Mouse (Mus musculus) large intestine, adult 2 months (tissue): ENCODE results near the gene Zfp523. TPM values are rescaled to one million over a fixed set of nuclear protein-coding genes. Genes with fewer than 3 reads are reported as not detected.

Experiments
- DNase-seq: peaks from one replicate; pipeline ENCODE4 v3.0.0-alpha.2; 2012; ENCODE audit warnings: low read depth, low spot score
- WGBS: fragments of 180-500 bp; shearing (Covaris S2); methylation state at CpG from one replicate; pipeline ENCODE4 v1.1.7; 2018; 5-methylcytosine and 5-hydroxymethylcytosine counted together
- polyA plus RNA-seq: library from polyadenylated mRNA; depleted of rRNA; stranded (reverse); fragments of >200 nt; gene quantifications from 2 replicates; pipeline ENCODE4 v1.2.3, GENCODE M21; 2012; rRNA removed

Gene Zfp523
- polyA plus RNA-seq, 1 experiment, result 21.2 TPM

DNA sequence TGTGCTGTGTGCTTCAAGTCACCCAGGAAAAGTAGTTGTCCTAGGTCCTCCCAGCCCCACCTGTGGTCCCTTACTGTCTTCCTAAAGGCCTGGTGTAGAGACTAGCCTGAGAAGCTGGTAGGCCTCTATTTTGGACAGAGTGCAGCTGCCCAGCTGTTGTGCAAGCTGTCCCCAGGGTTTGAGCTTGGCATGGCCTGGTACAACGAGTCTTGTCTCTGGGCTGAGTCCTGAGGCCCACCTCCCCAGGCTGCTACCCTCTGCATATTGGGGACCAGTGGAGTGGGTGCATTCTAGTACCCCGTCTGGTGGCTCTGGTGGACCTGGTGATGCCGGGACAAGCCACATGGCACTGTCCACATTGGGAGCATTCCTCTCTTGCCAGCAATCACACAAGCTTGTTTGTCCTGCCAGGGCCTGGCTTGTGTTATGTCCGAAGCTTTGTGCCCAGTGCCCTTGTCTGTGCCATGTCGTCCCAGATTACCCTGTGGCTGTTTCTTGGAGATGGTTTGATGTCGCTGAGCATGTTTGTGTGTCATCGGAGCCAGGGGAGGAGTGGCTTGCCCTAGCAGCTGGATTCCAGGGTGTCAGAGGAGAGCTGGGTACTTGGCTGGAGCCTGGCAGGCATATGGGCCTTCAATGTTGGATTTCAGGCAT is 59.2 kb downstream of the Zfp523 start:
- 39% methylated on average over 7 of the region's 7 CpGs for WGBS

DNA sequence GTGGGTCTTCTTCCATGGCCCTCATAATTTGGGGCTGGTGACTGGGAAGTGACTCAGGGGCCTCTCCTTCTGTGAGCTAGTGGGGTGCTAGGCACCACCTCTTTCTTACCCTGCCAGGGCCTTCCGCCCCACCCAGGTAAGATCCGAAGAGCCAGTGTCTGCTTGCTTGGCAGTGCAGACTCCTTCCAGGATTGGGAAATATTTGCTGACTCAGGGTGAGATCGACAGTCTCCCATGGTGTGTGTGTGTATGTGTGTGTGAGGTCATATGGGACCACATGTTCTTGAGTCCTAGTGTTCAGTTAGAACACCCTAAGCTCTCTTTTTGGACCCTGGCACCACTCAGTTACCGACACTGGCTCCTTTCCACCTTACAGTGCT is 59.7 kb downstream of the Zfp523 start:
- WGBS, result 44% methylated on average over 4 of the region's 4 CpGs
- DNase-seq, result no peak

More for the DNA sequence above, 59.2 kb downstream of the Zfp523 start:
- DNase-seq, result no peak

DNA sequence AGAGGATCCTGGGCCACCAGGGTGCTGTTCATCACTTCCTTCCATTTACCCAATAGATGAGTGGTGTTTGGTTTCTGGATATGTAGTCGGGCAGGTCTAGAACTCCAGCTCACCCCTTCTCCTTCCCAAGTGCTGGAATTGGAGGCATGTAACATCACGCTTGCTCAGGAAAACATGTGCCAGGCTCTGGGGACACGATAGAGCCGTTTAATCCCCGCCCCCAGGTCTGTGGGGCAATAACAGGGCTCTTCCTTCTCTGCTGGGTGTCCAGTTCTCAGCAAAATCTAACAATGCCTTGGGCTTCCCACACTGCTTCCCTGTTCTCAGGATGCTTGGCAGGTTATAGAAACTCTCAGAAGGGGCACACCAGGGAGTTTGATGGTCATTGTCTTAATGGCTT is 60.4 kb downstream of the Zfp523 start:
- DNase-seq, result no peak

DNA sequence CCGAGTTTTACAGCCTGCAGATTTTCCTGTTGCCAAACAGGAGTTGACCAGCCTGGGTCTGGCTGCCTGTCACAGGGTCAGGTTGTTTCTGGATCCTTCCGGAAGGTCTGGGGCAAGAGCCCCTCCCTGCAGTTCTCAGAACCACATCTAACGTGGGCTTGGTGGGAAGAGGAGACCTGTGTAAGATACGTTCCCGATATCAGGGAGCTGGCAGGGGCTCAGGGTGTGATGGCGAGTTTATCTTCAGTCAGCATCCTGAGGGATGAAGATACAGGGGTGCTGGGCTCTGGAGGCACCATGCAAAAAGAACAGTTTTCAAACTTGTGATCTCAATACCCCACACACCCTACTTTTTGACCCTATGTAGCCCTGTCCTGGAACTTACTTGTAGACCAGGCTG is 60.9 kb downstream of the Zfp523 start:
- DNase-seq, result no peak
- WGBS, result 79% methylated on average over 6 of the region's 6 CpGs

More for the DNA sequence above, 60.4 kb downstream of the Zfp523 start:
- whole genome bisulfite sequencing, result 55% methylated on average over 5 of the region's 5 CpGs

DNA sequence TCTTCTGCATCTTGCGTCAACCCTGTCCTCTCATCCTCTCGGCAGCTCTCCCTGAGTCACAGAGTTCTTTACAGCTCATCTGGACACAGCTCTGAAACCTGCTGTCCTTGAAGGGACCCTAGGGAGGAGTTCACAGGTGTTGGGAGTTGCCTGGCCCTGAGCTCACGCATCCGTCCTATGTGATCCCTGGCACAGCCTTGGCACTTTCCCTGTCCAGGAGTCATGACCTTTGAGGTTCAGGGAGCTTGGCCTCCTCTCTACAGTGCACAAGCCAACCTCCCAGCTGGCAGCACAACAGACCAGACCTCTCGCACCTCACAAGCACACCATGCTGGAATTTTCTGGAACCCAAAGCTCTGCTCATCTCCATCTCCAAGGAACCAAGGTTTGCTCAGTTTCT is 63.9 kb downstream of the Zfp523 start:
- DNase-seq, result no peak
- WGBS, result 86% methylated on average over 5 of the region's 5 CpGs

DNA sequence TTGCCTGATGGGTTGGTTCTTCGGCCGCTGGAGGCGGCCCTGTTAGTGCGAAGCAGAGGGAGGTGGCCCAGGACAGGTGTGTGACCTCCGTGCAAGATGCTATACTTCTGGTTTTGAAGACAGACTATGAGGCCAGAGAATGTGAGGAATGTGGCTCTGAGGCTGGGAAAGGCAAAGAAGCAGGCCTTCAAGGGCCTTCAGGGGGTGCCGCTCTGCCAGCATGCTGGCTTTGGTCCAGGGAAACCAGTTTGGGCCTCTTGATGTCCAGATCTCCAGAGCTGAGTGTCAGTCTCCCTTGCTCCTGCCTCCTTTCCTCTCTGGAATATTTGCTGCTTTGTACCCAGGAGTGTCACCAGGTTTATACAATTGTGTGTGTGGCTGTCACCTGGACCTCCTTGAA is 65.4 kb downstream of the Zfp523 start:
- DNase-seq, result no peak
- WGBS, result 82% methylated on average over 6 of the region's 6 CpGs

DNA sequence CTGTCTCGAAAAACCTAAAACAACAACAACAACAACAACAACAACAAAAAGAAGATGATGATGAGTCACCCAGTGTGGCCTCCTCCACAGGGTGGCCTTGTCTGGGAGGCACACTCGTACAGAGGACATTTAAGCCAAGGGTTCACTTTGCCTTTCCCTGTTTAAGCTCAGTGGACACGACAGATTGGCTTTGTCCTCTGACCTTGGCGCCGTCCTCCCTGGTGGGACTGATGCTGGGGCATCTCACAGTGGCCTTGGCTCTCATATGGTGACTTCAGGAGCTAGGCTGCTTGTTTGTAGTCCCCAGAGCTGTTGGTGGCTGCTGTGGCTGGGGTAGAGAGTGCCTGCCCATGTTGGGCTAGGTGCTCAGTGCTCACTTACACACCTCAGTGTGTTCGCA is 67.3 kb downstream of the Zfp523 start:
- 81% methylated on average over 6 of the region's 6 CpGs for WGBS
- DNase-seq, result no peak

DNA sequence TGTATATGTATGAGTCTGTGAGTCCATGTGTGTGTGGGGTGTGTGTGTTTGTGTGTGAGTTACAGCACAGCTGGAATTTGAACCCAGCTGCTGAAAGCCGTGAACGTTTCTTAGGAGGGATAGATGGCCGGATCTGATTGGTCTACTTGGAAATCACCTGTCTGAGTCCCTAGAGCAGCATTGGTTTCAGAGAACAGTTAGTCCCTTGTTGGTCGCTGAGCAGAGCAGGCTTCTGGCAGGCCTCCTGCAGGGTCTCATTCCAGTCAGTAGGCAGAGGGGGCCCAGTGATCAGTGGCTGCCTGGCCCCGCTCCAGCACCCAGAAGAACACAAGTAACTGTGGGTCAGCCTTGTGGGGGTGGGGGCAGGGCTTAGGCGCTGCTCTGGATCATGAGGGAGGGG is 67.8 kb downstream of the Zfp523 start:
- WGBS, result 51% methylated on average over 6 of the region's 6 CpGs
- no peak for DNase-seq

DNA sequence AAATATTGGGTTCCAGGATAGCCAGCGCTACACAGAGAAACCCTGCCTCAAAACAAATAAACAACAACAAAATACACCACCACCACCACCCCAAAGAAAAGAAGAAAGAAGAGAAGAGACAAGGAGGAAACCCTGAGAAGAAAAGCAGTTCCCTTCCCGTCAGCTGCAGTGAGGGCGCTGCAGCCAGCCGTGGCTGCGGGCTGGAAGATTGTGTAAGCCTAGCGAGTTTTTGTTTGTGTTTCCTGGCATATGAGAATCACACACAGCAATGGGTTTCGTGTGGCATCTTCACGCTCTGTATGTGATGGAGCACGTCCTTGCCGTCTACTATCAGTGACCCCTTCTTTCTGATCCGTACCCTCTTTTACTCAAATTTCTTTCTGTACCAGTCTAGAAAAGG is 69.7 kb downstream of the Zfp523 start:
- WGBS, result 69% methylated on average over 11 of the region's 11 CpGs
- no peak for DNase-seq

DNA sequence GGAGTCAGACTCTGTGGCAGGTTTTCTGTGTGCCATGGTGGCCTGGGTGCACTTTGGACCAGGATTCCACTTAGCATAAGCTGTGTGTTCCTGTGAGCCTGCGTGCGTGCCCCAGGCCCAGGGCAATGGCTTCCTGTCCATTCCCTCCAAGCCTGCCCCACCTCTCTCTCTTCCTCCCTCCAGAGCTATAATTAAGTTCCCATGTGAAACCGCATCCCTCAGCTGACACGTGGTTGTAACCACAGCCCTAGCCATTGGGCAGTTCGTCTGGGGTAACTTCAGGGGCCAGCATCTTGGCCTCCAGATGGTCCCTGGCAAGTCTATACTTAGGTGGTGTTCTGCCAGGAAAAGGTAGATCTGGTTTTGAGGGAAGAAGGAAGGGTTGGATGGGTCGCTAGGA is 70.7 kb downstream of the Zfp523 start:
- DNase-seq, result no peak
- 50% methylated on average over 6 of the region's 6 CpGs for WGBS

DNA sequence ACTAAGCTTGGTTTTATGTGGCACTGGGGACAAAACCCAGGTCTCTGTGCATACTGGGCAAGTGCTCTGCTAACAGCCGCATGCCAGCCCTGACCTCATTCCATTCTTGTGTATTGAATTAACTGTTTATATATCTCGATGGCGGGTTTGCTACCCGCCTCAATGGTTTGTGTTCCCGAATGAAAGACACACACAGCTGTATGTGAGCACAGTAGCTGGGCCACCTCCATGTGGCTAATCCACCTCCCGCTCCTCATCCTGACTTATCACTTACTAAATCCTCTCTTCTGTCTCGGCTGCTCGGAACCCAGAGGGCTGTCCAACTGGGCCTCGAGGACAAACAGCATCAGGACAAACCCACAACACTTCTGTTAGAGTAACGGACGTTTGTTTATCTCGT is 72.1 kb downstream of the Zfp523 start:
- DNase-seq, result no peak
- WGBS, result 65% methylated on average over 12 of the region's 12 CpGs

DNA sequence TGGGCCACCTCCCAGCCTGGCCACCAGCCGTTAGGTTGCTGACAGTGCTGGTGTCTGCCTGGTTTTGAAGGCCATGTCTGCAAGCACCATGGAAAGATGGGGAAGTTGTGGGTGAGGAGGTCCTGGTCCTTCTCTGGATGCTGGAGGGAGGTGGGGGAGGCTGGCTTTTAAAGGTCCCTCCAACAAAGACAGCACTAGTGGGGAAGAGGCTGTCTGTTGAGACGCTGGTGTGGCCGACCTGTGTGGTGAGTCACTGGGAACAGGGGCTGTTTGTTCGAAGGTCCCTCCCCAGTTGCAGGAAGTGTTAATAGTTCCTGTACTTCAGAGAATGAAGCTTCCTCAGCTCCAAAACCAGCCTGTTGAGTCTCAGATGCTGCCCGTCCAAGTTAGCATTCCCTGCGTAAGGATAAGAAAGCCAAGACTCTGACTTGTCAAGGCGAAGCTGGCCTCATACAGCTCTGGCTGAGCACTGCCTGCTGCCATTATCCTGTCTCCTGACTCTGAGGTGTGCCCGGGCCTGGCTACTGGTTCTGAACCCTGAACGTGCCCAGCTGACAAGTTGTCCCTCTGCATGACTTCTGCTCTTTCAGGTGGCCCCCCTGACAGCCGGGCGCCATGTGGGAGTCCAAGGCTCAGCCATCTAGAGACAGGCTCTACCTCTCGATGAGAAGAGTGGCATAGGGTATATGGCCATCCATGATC is 74.8 kb downstream of the Zfp523 start:
- DNase-seq, result no peak
- WGBS, result 64% methylated on average over 12 of the region's 12 CpGs

DNA sequence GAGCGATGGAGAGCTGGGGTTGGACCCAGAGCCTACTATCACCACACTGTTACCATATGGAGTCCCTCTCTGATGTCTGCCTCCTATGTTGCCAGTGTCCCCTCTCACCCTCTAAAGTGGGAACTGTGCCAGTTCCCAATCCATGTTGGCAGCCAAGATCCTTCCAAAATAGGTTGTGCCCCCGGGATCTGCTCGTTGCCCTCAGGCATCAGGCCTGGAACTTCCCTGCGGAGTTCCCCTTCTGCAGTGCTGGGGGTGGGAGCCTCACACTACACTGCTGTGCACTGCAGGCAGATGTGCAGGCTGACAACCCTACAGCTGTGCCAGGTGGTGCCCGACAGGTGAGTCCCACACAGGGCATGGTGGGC is 75.3 kb downstream of the Zfp523 start:
- 65% methylated on average over 5 of the region's 5 CpGs for WGBS
- DNase-seq, result no peak

DNA sequence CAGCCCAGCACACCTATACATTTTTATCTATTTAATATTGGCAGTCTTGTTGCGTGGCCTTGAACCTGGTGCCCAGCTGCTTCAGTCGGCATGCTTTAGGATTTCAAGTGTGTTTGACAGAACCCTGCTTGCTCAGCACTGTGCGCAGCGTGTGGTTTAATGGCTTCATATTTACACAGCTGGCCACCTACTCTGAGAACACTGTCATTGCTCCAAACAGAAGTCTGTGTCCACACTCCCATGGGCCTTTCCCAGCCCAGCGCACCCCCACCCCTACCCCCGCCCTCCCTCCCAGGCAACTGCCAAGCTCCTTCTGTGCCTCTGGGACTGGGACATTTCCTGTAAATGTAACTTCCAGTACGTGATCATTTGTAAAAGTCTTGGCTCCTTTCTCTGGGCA is 76.3 kb downstream of the Zfp523 start:
- DNase-seq, result no peak
- 17% methylated on average over 7 of the region's 7 CpGs for WGBS

DNA sequence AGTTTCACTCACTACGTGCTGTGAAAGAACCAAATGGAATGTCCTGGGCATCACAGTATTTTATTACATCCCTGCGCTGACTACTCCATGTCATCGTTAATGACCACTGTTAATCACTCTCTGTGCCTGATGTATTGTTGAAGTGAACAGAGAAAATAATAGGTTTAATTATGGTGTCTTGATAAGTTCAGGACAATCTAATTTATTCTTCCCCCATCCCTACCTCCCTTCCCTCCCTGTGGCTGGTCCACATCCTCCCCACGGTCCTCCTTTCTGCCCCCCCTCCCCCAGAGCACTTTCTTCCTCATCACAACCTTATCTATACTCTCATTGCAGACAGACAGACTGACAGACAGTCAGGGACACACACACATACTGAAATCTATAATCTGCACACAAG is 77.9 kb downstream of the Zfp523 start:
- DNase-seq, result no peak
- WGBS, result 83% methylated on average over 4 of the region's 4 CpGs

Other genes starting within 250 kb of the Zfp523 start
- gene Tcp11, start 96.5 kb upstream of the Zfp523 start, polyA plus RNA-seq, result 1.0 and 1.3 TPM in 2 replicates
- gene Scube3, start 35.0 kb upstream of the Zfp523 start, polyA plus RNA-seq, result 0.47 and 0.82 TPM in 2 replicates
- gene Def6, start 30.6 kb downstream of the Zfp523 start, polyA plus RNA-seq, result 5.9 and 7.2 TPM in 2 replicates
- 139 and 154 TPM in 2 replicates for gene Ppard, start 55.6 kb downstream of the Zfp523 start, polyA plus RNA-seq
- gene Fance, start 136.4 kb downstream of the Zfp523 start, polyA plus RNA-seq, result 8.7 and 11.2 TPM in 2 replicates
- gene Rpl10a, start 151.3 kb downstream of the Zfp523 start, polyA plus RNA-seq, result 2,568 and 3,337 TPM in 2 replicates
- 21.6 and 23.5 TPM in 2 replicates for gene Tead3, start 173.7 kb downstream of the Zfp523 start, polyA plus RNA-seq
- gene Tulp1, start 188.1 kb downstream of the Zfp523 start, polyA plus RNA-seq, result 0.51 and 0.58 TPM in 2 replicates